Mouse (Mus musculus): ENCODE measurements around the gene Rb1. TPM values are rescaled to one million over a fixed set of nuclear protein-coding genes. Genes with fewer than 3 reads are reported as not detected.

The Rb1 gene
- polyA plus RNA-seq, 1 experiment from 2014 or later: 16.0 TPM

DNA sequence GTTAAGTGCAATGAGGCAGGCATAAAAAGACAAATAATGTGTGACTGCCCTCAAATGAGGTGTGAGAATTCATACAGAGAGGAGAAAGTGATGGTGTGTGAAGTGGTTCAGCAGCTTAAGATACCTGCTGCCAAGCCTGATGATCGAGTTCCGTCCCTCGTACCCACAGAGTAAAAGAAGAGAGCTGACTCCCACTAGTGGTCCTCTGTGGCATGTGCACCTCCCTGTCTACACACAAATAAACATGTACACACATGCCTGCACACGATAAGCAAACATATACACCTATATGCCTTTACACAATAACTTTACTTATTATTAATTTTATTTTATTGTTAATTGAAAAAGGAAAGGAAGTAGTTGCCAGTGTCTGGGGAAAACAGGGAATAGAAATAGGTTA lies 20.0 kb upstream of the Rb1 start:
- Histone ChIP-seq H3K36me3 (ENCODE audit: control insufficient read depth, insufficient read depth) (no peaks in the 10 kb centered on the region), H3K27ac (ENCODE audit: low read length) (no peak overlapping the region), H3K4me1 (ENCODE audit: control insufficient read depth, insufficient read depth, low read length) (peaks cover 2% of the 10 kb centered on the region; the same call in 1 of the 2 replicates), H3K4me2 (ENCODE audit: low read depth, low read length) (no peak overlapping the region), H3K9me3 (replicated peaks; ENCODE audit: control insufficient read depth, low read length) (no peaks in the 10 kb centered on the region), H3K27me3 (ENCODE audit: control insufficient read depth, insufficient read depth, low read length) (no peaks in the 10 kb centered on the region), H3K9ac (ENCODE audit: low read length) (no peak overlapping the region), H3K4me3 (ENCODE audit: low read length) (no peak overlapping the region)
- WGBS: 95% methylated on average over 4 of the region's 4 CpGs
- ATAC-seq (replicated peaks; ENCODE audit: extremely low read depth, insufficient read depth, low FRiP score): no peak

- 49% methylated on average over 6 of the region's 6 CpGs for WGBS
- ATAC-seq (replicated peaks; ENCODE audit: extremely low read depth, insufficient read depth, low FRiP score): no peak
These were observed 14.6 kb upstream of the Rb1 start for GRCm38 (mm10) chr14:73340051-73340755.

DNA sequence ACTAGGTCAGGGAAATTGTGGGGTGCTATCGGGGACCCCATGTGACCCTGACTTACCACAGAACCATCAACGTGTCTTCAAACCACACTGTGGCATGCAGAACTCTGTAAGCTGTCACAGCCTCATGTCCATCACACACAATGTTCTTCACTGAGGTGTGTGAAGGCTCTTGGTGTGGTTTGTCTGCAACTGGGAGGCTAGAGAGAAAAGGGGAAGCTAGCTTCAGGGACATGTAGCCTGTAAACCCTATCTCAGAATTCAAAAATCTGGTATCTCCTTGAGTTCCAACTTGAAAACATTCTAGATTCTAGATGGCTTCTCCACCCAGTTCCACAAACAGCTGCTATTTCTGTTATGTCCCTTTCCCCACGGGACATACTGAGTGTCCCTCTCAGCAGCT lies 14.0 kb upstream of the Rb1 start:
- Histone ChIP-seq H3K4me2 (ENCODE audit: low read depth, low read length) (no peak overlapping the region), H3K9ac (ENCODE audit: low read length) (no peak overlapping the region), H3K36me3 (ENCODE audit: control insufficient read depth, insufficient read depth) (no peaks in the 10 kb centered on the region), H3K9me3 (replicated peaks; ENCODE audit: control insufficient read depth, low read length) (no peaks in the 10 kb centered on the region), H3K4me1 (ENCODE audit: control insufficient read depth, insufficient read depth, low read length) (no peaks in the 10 kb centered on the region), H3K27me3 (ENCODE audit: control insufficient read depth, insufficient read depth, low read length) (no peaks in the 10 kb centered on the region), H3K27ac (ENCODE audit: low read length) (no peak overlapping the region), H3K4me3 (ENCODE audit: low read length) (no peak overlapping the region)
- no peak for ATAC-seq (replicated peaks; ENCODE audit: extremely low read depth, insufficient read depth, low FRiP score)
- 62% methylated on average over 3 of the region's 3 CpGs for WGBS

More at GRCm38 (mm10) chr14:73340051-73340755, 14.6 kb upstream of the Rb1 start:
- H3K4me2 ChIP-seq (ENCODE audit: low read depth, low read length): no peak overlapping the region
- no peak overlapping the region for H3K27ac ChIP-seq (ENCODE audit: low read length)
- H3K9ac ChIP-seq (ENCODE audit: low read length): no peak overlapping the region
- no peaks in the 10 kb centered on the region for H3K36me3 ChIP-seq (ENCODE audit: control insufficient read depth, insufficient read depth)
- no peaks in the 10 kb centered on the region for H3K4me1 ChIP-seq (ENCODE audit: control insufficient read depth, insufficient read depth, low read length)
- no peak overlapping the region for H3K4me3 ChIP-seq (ENCODE audit: low read length)
- no peaks in the 10 kb centered on the region for H3K9me3 ChIP-seq (replicated peaks; ENCODE audit: control insufficient read depth, low read length)
- H3K27me3 ChIP-seq (ENCODE audit: control insufficient read depth, insufficient read depth, low read length): no peaks in the 10 kb centered on the region

DNA sequence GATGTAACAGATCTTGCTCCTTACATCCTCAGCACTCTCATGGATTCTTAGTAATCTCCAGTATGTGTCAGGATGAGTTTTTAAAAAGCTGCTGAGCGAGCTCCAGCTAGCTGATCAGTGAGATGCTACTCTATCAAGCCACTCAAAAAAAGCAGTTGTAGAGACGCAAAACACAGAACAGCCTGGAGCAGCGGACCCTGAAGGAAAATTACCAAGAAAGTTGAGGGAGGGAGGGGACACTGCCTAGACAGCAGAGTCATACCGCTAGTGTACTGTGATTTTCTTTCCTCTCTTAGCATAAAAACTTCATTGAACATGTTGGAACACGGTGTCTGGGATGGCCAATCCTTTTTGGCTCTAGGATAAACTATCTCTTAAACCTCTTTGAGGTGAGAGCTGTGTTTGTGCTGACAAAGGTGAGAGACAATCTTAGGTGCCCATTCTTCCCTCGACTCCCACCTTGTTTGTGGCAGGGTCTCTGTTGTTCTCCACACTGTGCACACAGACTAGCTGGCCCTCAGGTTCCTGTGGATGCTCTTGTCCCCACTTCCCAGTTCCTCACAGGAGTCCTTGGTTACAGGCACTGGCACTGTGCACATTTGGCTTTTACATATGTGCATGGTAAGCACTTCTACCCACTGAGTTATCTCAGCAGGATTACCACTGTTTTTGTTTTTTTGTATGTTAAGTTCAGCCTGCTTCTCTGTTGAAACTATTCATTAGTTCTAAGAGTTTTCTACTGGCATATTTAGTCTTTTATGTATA lies 10.9 kb upstream of the Rb1 start:
- Histone ChIP-seq H3K4me2 (ENCODE audit: low read depth, low read length) (no peak overlapping the region), H3K27ac (ENCODE audit: low read length) (no peak overlapping the region), H3K36me3 (ENCODE audit: control insufficient read depth, insufficient read depth) (no peaks in the 10 kb centered on the region), H3K4me3 (ENCODE audit: low read length) (no peak overlapping the region), H3K9ac (ENCODE audit: low read length) (no peak overlapping the region), H3K9me3 (replicated peaks; ENCODE audit: control insufficient read depth, low read length) (no peaks in the 10 kb centered on the region), H3K4me1 (ENCODE audit: control insufficient read depth, insufficient read depth, low read length) (no peaks in the 10 kb centered on the region), H3K27me3 (ENCODE audit: control insufficient read depth, insufficient read depth, low read length) (no peaks in the 10 kb centered on the region)
- ATAC-seq (replicated peaks; ENCODE audit: extremely low read depth, insufficient read depth, low FRiP score): no peak
- WGBS: 66% methylated on average over 6 of the region's 6 CpGs

GRCm38 (mm10) chr14:73334926-73335805 lies 9.5 kb upstream of the Rb1 start:
- WGBS: 81% methylated on average over 22 of the region's 22 CpGs
- Histone ChIP-seq H3K4me1 (ENCODE audit: control insufficient read depth, insufficient read depth, low read length) (no peaks in the 10 kb centered on the region), H3K9me3 (replicated peaks; ENCODE audit: control insufficient read depth, low read length) (no peaks in the 10 kb centered on the region), H3K27me3 (ENCODE audit: control insufficient read depth, insufficient read depth, low read length) (no peaks in the 10 kb centered on the region), H3K4me3 (ENCODE audit: low read length) (no peak overlapping the region), H3K4me2 (ENCODE audit: low read depth, low read length) (no peak overlapping the region), H3K9ac (ENCODE audit: low read length) (no peak overlapping the region), H3K36me3 (ENCODE audit: control insufficient read depth, insufficient read depth) (no peaks in the 10 kb centered on the region), H3K27ac (ENCODE audit: low read length) (no peak overlapping the region)
- no peak for ATAC-seq (replicated peaks; ENCODE audit: extremely low read depth, insufficient read depth, low FRiP score)

- no peaks in the 10 kb centered on the region for H3K27me3 ChIP-seq (ENCODE audit: control insufficient read depth, insufficient read depth, low read length)
- H3K4me2 ChIP-seq (ENCODE audit: low read depth, low read length): no peak overlapping the region
- WGBS: 82% methylated on average over 3 of the region's 3 CpGs
- H3K4me1 ChIP-seq (ENCODE audit: control insufficient read depth, insufficient read depth, low read length): no peaks in the 10 kb centered on the region
- H3K9me3 ChIP-seq (replicated peaks; ENCODE audit: control insufficient read depth, low read length): no peaks in the 10 kb centered on the region
- H3K36me3 ChIP-seq (ENCODE audit: control insufficient read depth, insufficient read depth): no peaks in the 10 kb centered on the region
- no peak overlapping the region for H3K4me3 ChIP-seq (ENCODE audit: low read length)
- ATAC-seq (replicated peaks; ENCODE audit: extremely low read depth, insufficient read depth, low FRiP score): no peak
- H3K27ac ChIP-seq (ENCODE audit: low read length): no peak overlapping the region
- no peak overlapping the region for H3K9ac ChIP-seq (ENCODE audit: low read length)
These were observed 8.3 kb upstream of the Rb1 start for GRCm38 (mm10) chr14:73333880-73334279.

- WGBS: 65% methylated on average over 4 of the region's 4 CpGs
- Histone ChIP-seq H3K36me3 (ENCODE audit: control insufficient read depth, insufficient read depth) (no peaks in the 10 kb centered on the region), H3K9ac (ENCODE audit: low read length) (no peak overlapping the region), H3K27ac (ENCODE audit: low read length) (no peak overlapping the region), H3K4me3 (ENCODE audit: low read length) (no peak overlapping the region), H3K4me2 (ENCODE audit: low read depth, low read length) (no peak overlapping the region), H3K27me3 (ENCODE audit: control insufficient read depth, insufficient read depth, low read length) (no peaks in the 10 kb centered on the region), H3K4me1 (ENCODE audit: control insufficient read depth, insufficient read depth, low read length) (peaks cover 9% of the 10 kb centered on the region), H3K9me3 (replicated peaks; ENCODE audit: control insufficient read depth, low read length) (no peaks in the 10 kb centered on the region)
- no peak for ATAC-seq (replicated peaks; ENCODE audit: extremely low read depth, insufficient read depth, low FRiP score)
These were observed 5.8 kb upstream of the Rb1 start for GRCm38 (mm10) chr14:73331386-73331785.

GRCm38 (mm10) chr14:73329871-73330270 lies 4.2 kb upstream of the Rb1 start:
- 73% methylated on average over 2 of the region's 2 CpGs for WGBS
- H3K36me3 ChIP-seq (ENCODE audit: control insufficient read depth, insufficient read depth): no peaks in the 10 kb centered on the region
- peaks cover 9% of the 10 kb centered on the region for H3K4me1 ChIP-seq (ENCODE audit: control insufficient read depth, insufficient read depth, low read length)
- H3K27ac ChIP-seq (ENCODE audit: low read length): no peak overlapping the region
- no peak overlapping the region for H3K9ac ChIP-seq (ENCODE audit: low read length)
- H3K9me3 ChIP-seq (replicated peaks; ENCODE audit: control insufficient read depth, low read length): no peaks in the 10 kb centered on the region
- H3K4me3 ChIP-seq (ENCODE audit: low read length): no peak overlapping the region
- H3K27me3 ChIP-seq (ENCODE audit: control insufficient read depth, insufficient read depth, low read length): no peaks in the 10 kb centered on the region
- H3K4me2 ChIP-seq (ENCODE audit: low read depth, low read length): no peak overlapping the region
- ATAC-seq (replicated peaks; ENCODE audit: extremely low read depth, insufficient read depth, low FRiP score): no peak
